8 mouse cellular contexts compared by ENCODE assay signal in genomic region chr7:127253341-127253740, GRCm38 (mm10). TPM values are rescaled to one million over a fixed set of nuclear protein-coding genes. Genes with fewer than 3 reads are reported as not detected.
DNase-seq lines count a peak whose midpoint lies in the region; ATAC-seq and TF ChIP-seq lines count a peak whose summit lies in the region.

No protein-coding gene starts in this region.

- H3K9ac ChIP-seq in embryonic facial prominence, embryonic 13.5 days = peak overlapping the region; percentile 82
- peak overlapping the region; percentile 68 for H3K9ac ChIP-seq in hindbrain, postnatal 0 days (replicated peaks; ENCODE audit: low read length)

- H3K4me1 ChIP-seq in embryonic facial prominence, embryonic 13.5 days = peaks cover 13% of the 10 kb centered on the region
- H3K4me1 ChIP-seq in hindbrain, postnatal 0 days (ENCODE audit: insufficient read depth, low read length) = no peaks in the 10 kb centered on the region

- peak overlapping the region; percentile 99 for H3K27ac ChIP-seq in layer of hippocampus, adult 2 months
- peak overlapping the region; percentile 91; the same call in 1 of the 2 replicates for H3K27ac ChIP-seq in embryonic facial prominence, embryonic 13.5 days
- H3K27ac ChIP-seq in hindbrain, postnatal 0 days = peak overlapping the region; percentile 97

- peaks cover 56% of the 10 kb centered on the region for H3K36me3 ChIP-seq in embryonic facial prominence, embryonic 13.5 days
- H3K36me3 ChIP-seq in hindbrain, postnatal 0 days (ENCODE audit: insufficient read depth, low read length) = 0 out of 2 replicates have a peak, but pooled peaks cover 4% of the 10 kb centered on the region
- no peaks in the 10 kb centered on the region for H3K36me3 ChIP-seq in myocyte (ENCODE audit: control insufficient read depth, insufficient read depth)

- DNase-seq in layer of hippocampus, adult 2 months (ENCODE audit: low spot score in 2 of 2) = no peak
- DNase-seq in layer of hippocampus, adult 18-20 months (ENCODE audit: low spot score in 2 of 2) = no peak
- DNase-seq in hindbrain, postnatal 0 days (ENCODE audit: low spot score) = no peak
- no peak for DNase-seq in layer of hippocampus, postnatal 10 days (ENCODE audit: low spot score in 2 of 2)
- DNase-seq in right cerebral cortex, adult 2 months (ENCODE audit: low spot score in 2 of 2) = no peak

- 78% methylated on average over 6 of the region's 6 CpGs for WGBS in embryonic facial prominence, embryonic 13.5 days
- WGBS in hindbrain, postnatal 0 days = 75% methylated on average over 6 of the region's 6 CpGs

- peak overlapping the region; percentile 86 for H3K4me2 ChIP-seq in embryonic facial prominence, embryonic 13.5 days
- H3K4me2 ChIP-seq in hindbrain, postnatal 0 days (ENCODE audit: low read depth, low read length) = peak overlapping the region; percentile 75
- H3K4me2 ChIP-seq in myocyte (ENCODE audit: low read depth) = peak overlapping the region; percentile 92

- ATAC-seq in embryonic facial prominence, embryonic 13.5 days (ENCODE audit: insufficient number of reproducible peaks, insufficient read depth, low FRiP score, low TSS enrichment, low read depth) = no peak
- ATAC-seq in hindbrain, postnatal 0 days = no peak
- ATAC-seq in CD4-positive, CD25-positive, alpha-beta regulatory T cell, adult 4 months = no peak

- H3K9me3 ChIP-seq in embryonic facial prominence, embryonic 13.5 days = no peaks in the 10 kb centered on the region
- H3K9me3 ChIP-seq in hindbrain, postnatal 0 days (ENCODE audit: low read length) = no peaks in the 10 kb centered on the region

- H3K27me3 ChIP-seq in embryonic facial prominence, embryonic 13.5 days = no peaks in the 10 kb centered on the region
- H3K27me3 ChIP-seq in hindbrain, postnatal 0 days (ENCODE audit: insufficient read depth, low read length) = no peaks in the 10 kb centered on the region
- H3K27me3 ChIP-seq in myocyte (ENCODE audit: control insufficient read depth, insufficient read depth, insufficient read length) = no peaks in the 10 kb centered on the region

- no peaks in the 10 kb centered on the region for H3K79me2 ChIP-seq in myocyte (ENCODE audit: control insufficient read depth, insufficient read depth)

- peak overlapping the region; percentile 42 for H3ac ChIP-seq in myocyte (ENCODE audit: control insufficient read depth, insufficient read length)

- no peak for TF ChIP-seq POLR2A in myocyte (IDR thresholded peaks at IDR 0.05; ENCODE audit: insufficient read length, low read depth)

- H3K4me3 ChIP-seq in layer of hippocampus, adult 2 months = peak overlapping the region; percentile 54
- peak overlapping the region; percentile 61 for H3K4me3 ChIP-seq in embryonic facial prominence, embryonic 13.5 days
- H3K4me3 ChIP-seq in hindbrain, postnatal 0 days (ENCODE audit: low read length) = peak overlapping the region; percentile 55
- peak overlapping the region; percentile 23 for H3K4me3 ChIP-seq in myocyte

- no peak for TF ChIP-seq CTCF in layer of hippocampus, adult 2 months (conservative IDR thresholded peaks at IDR 0.05)
- TF ChIP-seq CTCF in hindbrain, postnatal 0 days (IDR thresholded peaks at IDR 0.05; ENCODE audit: low read depth) = no peak

TF ChIP-seq in myocyte, 11 proteins besides CTCF, POLR2A, EP300 and RAD21:
- TF ChIP-seq TCF3 (IDR thresholded peaks at IDR 0.05; ENCODE audit: insufficient read length, low read depth) (no peak), USF1 (IDR thresholded peaks at IDR 0.05; ENCODE audit: low read depth) (no peak), E2F4 (IDR thresholded peaks at IDR 0.05; ENCODE audit: insufficient read depth) (no peak), MAX (IDR thresholded peaks at IDR 0.05; ENCODE audit: low read depth) (no peak), SRF (IDR thresholded peaks at IDR 0.05; ENCODE audit: control insufficient read depth, insufficient read length, low read depth) (no peak), MYOG (IDR thresholded peaks at IDR 0.05; ENCODE audit: control insufficient read depth in 1 of 3, insufficient read depth in 1 of 3, insufficient read length in 2 of 3, low read depth in 2 of 3) (no peak), POLR2AphosphoS2 (IDR thresholded peaks at IDR 0.05; ENCODE audit: insufficient read length, low read depth) (no peak), TCF12 (IDR thresholded peaks at IDR 0.05; ENCODE audit: insufficient read depth, poor library complexity, severe bottlenecking) (no peak), CEBPB (IDR thresholded peaks at IDR 0.05; ENCODE audit: insufficient read depth, poor library complexity, severe bottlenecking) (no peak), REST (IDR thresholded peaks at IDR 0.05; ENCODE audit: insufficient read depth, insufficient read length) (no peak), MYOD1 (IDR thresholded peaks at IDR 0.05; ENCODE audit: control insufficient read depth in 1 of 3, insufficient read length in 2 of 3, low read depth in 2 of 3) (no peak)
TF ChIP-seq in myocyte: peak in this region for 0.

RNA-seq across cellular contexts. Expression of gene Dctpp1, which starts 7.2 kb away (rescaled TPM):
- total RNA-seq in layer of hippocampus, adult 2 months (2021) = 10 to 100 TPM; 18.3 to 23.8 TPM
- total RNA-seq in layer of hippocampus, adult 18-20 months (2021) = 10 to 100 TPM; 22.0 to 22.8 TPM
- 156 and 206 TPM in 2 replicates for polyA plus RNA-seq in embryonic facial prominence, embryonic 13.5 days (2015; fragmentation: Nextera tagmentation; extraction: Ambion mirVana)
- total RNA-seq in hindbrain, postnatal 0 days (2014; rRNA removed) = 94.1 and 102 TPM in 2 replicates
- 112 and 119 TPM in 2 replicates for polyA plus RNA-seq in hindbrain, postnatal 0 days (2015; fragmentation: Nextera tagmentation; extraction: Ambion mirVana)
- 76.9 TPM for polyA plus RNA-seq in myocyte (2012; fragmentation: generic; extraction: Trizol)
- total RNA-seq in layer of hippocampus, postnatal 10 days (2021) = 10 to 100 TPM; 36.0 to 37.1 TPM
- 10 to 100 TPM; 39.7 to 50.1 TPM for polyA plus RNA-seq in CD4-positive, CD25-positive, alpha-beta regulatory T cell, adult 4 months (2017; shearing (Covaris generic))

RNA-seq across cellular contexts. Expression of gene Zfp771, which starts 9.3 kb away (rescaled TPM):
- 10 to 100 TPM; 68.3 to 69.2 TPM for total RNA-seq in layer of hippocampus, adult 2 months (2021)
- total RNA-seq in layer of hippocampus, adult 18-20 months (2021) = 10 to 100 TPM; 62.6 to 66.0 TPM
- polyA plus RNA-seq in embryonic facial prominence, embryonic 13.5 days (2015; fragmentation: Nextera tagmentation; extraction: Ambion mirVana) = 78.2 and 83.9 TPM in 2 replicates
- 101 and 108 TPM in 2 replicates for total RNA-seq in hindbrain, postnatal 0 days (2014; rRNA removed)
- 89.0 and 89.2 TPM in 2 replicates for polyA plus RNA-seq in hindbrain, postnatal 0 days (2015; fragmentation: Nextera tagmentation; extraction: Ambion mirVana)
- polyA plus RNA-seq in myocyte (2012; fragmentation: generic; extraction: Trizol) = 34.9 TPM
- total RNA-seq in layer of hippocampus, postnatal 10 days (2021) = 10 to 100 TPM; 56.7 to 67.0 TPM
- polyA plus RNA-seq in CD4-positive, CD25-positive, alpha-beta regulatory T cell, adult 4 months (2017; shearing (Covaris generic)) = 1 to 10 TPM; 1.3 to 1.6 TPM

RNA-seq across cellular contexts. Expression of gene Sept1, which starts 20.4 kb away (rescaled TPM):
- 1 to 10 TPM; 5.0 to 6.3 TPM for total RNA-seq in layer of hippocampus, adult 2 months (2021)
- 1 to 10 TPM; 5.9 to 7.9 TPM for total RNA-seq in layer of hippocampus, adult 18-20 months (2021)
- polyA plus RNA-seq in embryonic facial prominence, embryonic 13.5 days (2015; fragmentation: Nextera tagmentation; extraction: Ambion mirVana) = 26.9 and 29.6 TPM in 2 replicates
- total RNA-seq in hindbrain, postnatal 0 days (2014; rRNA removed) = 4.6 and 5.0 TPM in 2 replicates
- polyA plus RNA-seq in hindbrain, postnatal 0 days (2015; fragmentation: Nextera tagmentation; extraction: Ambion mirVana) = 3.8 and 5.2 TPM in 2 replicates
- 2.2 TPM for polyA plus RNA-seq in myocyte (2012; fragmentation: generic; extraction: Trizol)
- total RNA-seq in layer of hippocampus, postnatal 10 days (2021) = 1 to 10 TPM; 5.5 to 5.9 TPM
- 100 to 1,000 TPM; 819 to 912 TPM for polyA plus RNA-seq in CD4-positive, CD25-positive, alpha-beta regulatory T cell, adult 4 months (2017; shearing (Covaris generic))

RNA-seq across cellular contexts. Expression of gene Zfp553, which starts 20.5 kb away (rescaled TPM):
- 10 to 100 TPM; 18.6 to 21.7 TPM for total RNA-seq in layer of hippocampus, adult 2 months (2021)
- 10 to 100 TPM; 22.4 TPM for total RNA-seq in layer of hippocampus, adult 18-20 months (2021)
- 53.7 and 55.0 TPM in 2 replicates for polyA plus RNA-seq in embryonic facial prominence, embryonic 13.5 days (2015; fragmentation: Nextera tagmentation; extraction: Ambion mirVana)
- 41.0 and 43.3 TPM in 2 replicates for total RNA-seq in hindbrain, postnatal 0 days (2014; rRNA removed)
- polyA plus RNA-seq in hindbrain, postnatal 0 days (2015; fragmentation: Nextera tagmentation; extraction: Ambion mirVana) = 31.7 and 33.9 TPM in 2 replicates
- 11.4 TPM for polyA plus RNA-seq in myocyte (2012; fragmentation: generic; extraction: Trizol)
- 10 to 100 TPM; 19.3 to 19.6 TPM for total RNA-seq in layer of hippocampus, postnatal 10 days (2021)
- 1 to 10 TPM; 6.6 to 7.9 TPM for polyA plus RNA-seq in CD4-positive, CD25-positive, alpha-beta regulatory T cell, adult 4 months (2017; shearing (Covaris generic))

RNA-seq across cellular contexts. Expression of gene Sephs2, which starts 20.5 kb away (rescaled TPM):
- total RNA-seq in layer of hippocampus, adult 2 months (2021) = 10 to 100 TPM; 40.0 to 46.7 TPM
- 10 to 100 TPM; 35.0 to 38.6 TPM for total RNA-seq in layer of hippocampus, adult 18-20 months (2021)
- 63.4 and 64.1 TPM in 2 replicates for polyA plus RNA-seq in embryonic facial prominence, embryonic 13.5 days (2015; fragmentation: Nextera tagmentation; extraction: Ambion mirVana)
- 80.3 and 83.2 TPM in 2 replicates for total RNA-seq in hindbrain, postnatal 0 days (2014; rRNA removed)
- polyA plus RNA-seq in hindbrain, postnatal 0 days (2015; fragmentation: Nextera tagmentation; extraction: Ambion mirVana) = 79.9 and 83.9 TPM in 2 replicates
- polyA plus RNA-seq in myocyte (2012; fragmentation: generic; extraction: Trizol) = 17.2 TPM
- total RNA-seq in layer of hippocampus, postnatal 10 days (2021) = 10 to 100 TPM; 45.7 to 49.4 TPM
- polyA plus RNA-seq in CD4-positive, CD25-positive, alpha-beta regulatory T cell, adult 4 months (2017; shearing (Covaris generic)) = 10 to 100 TPM; 17.3 to 23.4 TPM
